Mouse (Mus musculus) G1E (cell line): ENCODE results near the gene Fam76a. TPM values are rescaled to one million over a fixed set of nuclear protein-coding genes. Genes with fewer than 3 reads are reported as not detected.

Experiments
- ATAC-seq: 2 replicates; pipeline ENCODE4 v1.8.0; 2016; ENCODE audit warnings: mild to moderate bottlenecking; ENCODE audit not compliant: insufficient number of reproducible peaks, poor library complexity, low FRiP score, severe bottlenecking; ENCODE audit errors: extremely low read depth
- DNase-seq: peaks from one replicate; pipeline ENCODE4 v3.0.0; 2012; ENCODE audit warnings: low spot score
- H3K27me3 ChIP-seq: 2 replicates; pipeline ENCODE4 v1.6.1; 2012; ENCODE audit warnings: mild to moderate bottlenecking, low read length, inconsistent platforms; ENCODE audit not compliant: insufficient read depth
- H3K36me3 ChIP-seq: replicated peaks from 2 replicates; pipeline ENCODE3; 2012; ENCODE audit warnings: mild to moderate bottlenecking, inconsistent platforms
- H3K4me1 ChIP-seq: 2 replicates; pipeline ENCODE4 v1.6.1; 2012; ENCODE audit warnings: low read depth, low read length, inconsistent platforms, mixed read lengths; ENCODE audit not compliant: insufficient read depth
- H3K4me3 ChIP-seq: 2 replicates; pipeline ENCODE4 v1.5.1; 2012; ENCODE audit warnings: low read depth, mild to moderate bottlenecking, inconsistent platforms, low read length, moderate library complexity, mixed read lengths
- H3K9me3 ChIP-seq: replicated peaks from 2 replicates; pipeline ENCODE4 v1.6.1; 2012; ENCODE audit warnings: inconsistent platforms
- CTCF ChIP-seq: IDR thresholded peaks from 2 replicates; pipeline ENCODE4 v1.5.1; 2012; ENCODE audit warnings: low read depth, low read length, inconsistent platforms, mixed read lengths
- GATA1 ChIP-seq: IDR thresholded peaks from 2 replicates; pipeline ENCODE4 v1.6.1; 2012; ENCODE audit warnings: borderline replicate concordance, low read length, inconsistent platforms, mixed read lengths
- GATA2 ChIP-seq: IDR thresholded peaks from 2 replicates; pipeline ENCODE4 v1.6.1; 2012; ENCODE audit warnings: low read depth, low read length, inconsistent platforms, borderline replicate concordance
- POLR2AphosphoS5 ChIP-seq: IDR thresholded peaks from 2 replicates; pipeline ENCODE4 v1.6.1; 2012; ENCODE audit warnings: low read depth, low read length, inconsistent platforms; ENCODE audit not compliant: insufficient replicate concordance
- TAL1 ChIP-seq: conservative IDR thresholded peaks from 2 replicates; pipeline ENCODE4 v1.6.1; 2012; ENCODE audit warnings: low read depth, low read length, inconsistent platforms, mixed read lengths
- polyA plus RNA-seq: library from polyadenylated mRNA; stranded (reverse); fragments of >175 nt; gene quantifications from 2 replicates; pipeline ENCODE4 v1.2.3, GENCODE M21; 2012
- total RNA-seq, 2 experiments: library from RNA; stranded (forward) in 1 of 2; stranded (reverse) in 1 of 2; fragments of 200-1000 nt in 1 of 2; fragments of >200 nt in 1 of 2; fragmentation: Nextera tagmentation in 1 of 2; gene quantifications; 2 replicates each; pipeline ENCODE4 v1.2.3; 2014 to 2017

The Fam76a gene
- total and polyA plus RNA-seq, 3 experiments = 16.2 to 39.8 (median 25.9) TPM

DNA sequence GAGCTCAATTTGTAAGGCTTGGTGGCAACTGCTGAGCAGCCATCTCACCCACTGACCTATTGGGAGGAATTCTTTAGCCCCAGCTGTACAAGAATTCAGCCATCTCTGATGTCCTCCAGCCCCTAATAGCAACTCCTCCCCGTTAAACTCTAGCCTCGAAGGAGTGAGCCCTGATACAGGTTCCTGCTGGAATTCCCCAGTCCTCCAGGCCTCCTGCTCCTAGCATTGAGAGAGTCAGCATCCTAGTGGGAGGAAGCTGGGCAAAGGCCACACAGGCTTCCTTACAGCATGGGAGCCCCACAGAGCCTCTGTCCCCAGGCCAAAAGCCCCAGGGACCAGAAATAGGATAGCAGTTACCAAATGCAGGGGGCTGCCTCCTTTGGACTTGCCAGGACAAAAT is 41.1 kb upstream of the Fam76a start:
- DNase-seq = no peak
- ATAC-seq = no peak

GRCm38 (mm10) chr4:132962628-132963027 is 40.3 kb upstream of the Fam76a start:
- Histone ChIP-seq H3K36me3 (no peaks in the 10 kb centered on the region), H3K4me1 (no peaks in the 10 kb centered on the region; the same call in none of the 2 replicates), H3K9me3 (no peaks in the 10 kb centered on the region), H3K4me3 (no peak overlapping the region), H3K27me3 (peaks cover 55% of the 10 kb centered on the region)
- DNase-seq (no peak), ATAC-seq (no peak)
- TF ChIP-seq GATA1 (no peak), GATA2 (no peak), CTCF (no peak), TAL1 (no peak), POLR2AphosphoS5 (no peak)

More for the DNA sequence above, 41.1 kb upstream of the Fam76a start:
- Histone ChIP-seq H3K4me1 (no peaks in the 10 kb centered on the region; the same call in none of the 2 replicates), H3K4me3 (no peak overlapping the region), H3K9me3 (no peaks in the 10 kb centered on the region), H3K27me3 (peaks cover 60% of the 10 kb centered on the region), H3K36me3 (no peaks in the 10 kb centered on the region)
- TF ChIP-seq GATA1 = no peak
- TF ChIP-seq TAL1 = no peak
- TF ChIP-seq POLR2AphosphoS5 = no peak
- TF ChIP-seq CTCF = no peak
- no peak for TF ChIP-seq GATA2

DNA sequence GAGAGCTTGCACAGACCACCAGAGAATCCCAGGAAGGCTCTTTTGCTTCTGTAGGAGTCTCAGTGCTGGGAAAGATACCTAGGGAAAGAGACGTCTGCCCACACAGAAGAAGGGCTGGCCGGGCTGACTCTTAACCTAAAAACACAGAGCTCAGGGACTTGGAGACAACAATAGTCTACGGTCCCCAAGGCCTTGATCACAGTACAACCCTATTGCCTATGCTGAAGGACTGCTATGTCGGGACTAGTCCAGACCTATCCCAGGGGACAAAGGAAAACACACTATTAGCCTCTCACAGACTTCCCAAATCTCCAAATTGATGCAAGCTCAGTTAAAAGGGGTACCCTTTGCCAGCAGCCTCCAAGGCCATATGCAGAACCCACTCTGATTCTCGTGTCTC is 39.5 kb upstream of the Fam76a start:
- Histone ChIP-seq H3K4me1 (no peaks in the 10 kb centered on the region; the same call in none of the 2 replicates), H3K4me3 (no peak overlapping the region), H3K9me3 (no peaks in the 10 kb centered on the region), H3K36me3 (no peaks in the 10 kb centered on the region), H3K27me3 (peaks cover 53% of the 10 kb centered on the region)
- TF ChIP-seq GATA1 = no peak
- no peak for TF ChIP-seq CTCF
- TF ChIP-seq POLR2AphosphoS5 = no peak
- TF ChIP-seq TAL1 = no peak
- no peak for TF ChIP-seq GATA2
- DNase-seq (no peak), ATAC-seq (no peak)

DNA sequence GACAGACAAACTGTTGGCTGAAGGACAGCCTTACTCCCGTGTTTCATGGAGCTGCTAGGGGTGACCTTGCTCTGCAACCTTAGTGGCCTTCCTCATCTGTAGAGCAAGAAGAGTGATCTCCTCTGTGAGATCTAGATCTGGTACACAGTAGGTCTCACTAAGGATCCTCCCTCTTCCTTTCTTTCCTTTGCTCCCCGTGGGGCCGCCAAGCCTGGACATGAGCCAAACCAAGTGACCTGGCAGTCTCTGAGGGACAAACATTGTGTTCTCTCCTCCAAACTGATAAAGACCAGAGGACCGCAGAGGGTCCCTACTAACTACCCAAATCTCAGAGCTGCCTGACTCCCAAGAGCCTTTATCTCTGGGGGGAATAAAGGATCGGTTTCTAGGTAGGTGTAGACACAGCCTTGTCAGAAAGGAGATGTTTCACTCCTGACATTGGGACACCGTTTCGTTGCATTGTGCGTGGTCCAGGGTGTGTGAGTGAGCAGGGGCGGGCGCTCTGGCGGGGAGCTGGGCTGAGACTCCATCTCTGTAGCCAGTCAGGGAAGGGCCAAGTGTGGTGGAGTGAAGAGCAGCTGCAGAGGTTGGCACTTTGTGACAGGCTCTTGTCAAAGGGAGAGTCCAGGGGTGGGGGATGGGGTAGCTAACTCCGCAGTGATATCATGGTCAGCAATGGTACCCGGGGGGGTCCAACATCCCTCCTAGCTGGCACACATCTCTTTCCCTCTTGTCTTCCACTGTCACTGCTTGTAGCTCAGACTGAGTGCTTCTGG is 38.7 kb upstream of the Fam76a start:
- H3K36me3 ChIP-seq = no peaks in the 10 kb centered on the region
- no peak for DNase-seq
- H3K4me3 ChIP-seq = no peak overlapping the region
- ATAC-seq = no peak
- peaks cover 51% of the 10 kb centered on the region for H3K27me3 ChIP-seq
- H3K9me3 ChIP-seq = no peaks in the 10 kb centered on the region
- no peaks in the 10 kb centered on the region; the same call in none of the 2 replicates for H3K4me1 ChIP-seq
- TF ChIP-seq CTCF (no peak), GATA2 (no peak), TAL1 (no peak), POLR2AphosphoS5 (no peak), GATA1 (no peak)

DNA sequence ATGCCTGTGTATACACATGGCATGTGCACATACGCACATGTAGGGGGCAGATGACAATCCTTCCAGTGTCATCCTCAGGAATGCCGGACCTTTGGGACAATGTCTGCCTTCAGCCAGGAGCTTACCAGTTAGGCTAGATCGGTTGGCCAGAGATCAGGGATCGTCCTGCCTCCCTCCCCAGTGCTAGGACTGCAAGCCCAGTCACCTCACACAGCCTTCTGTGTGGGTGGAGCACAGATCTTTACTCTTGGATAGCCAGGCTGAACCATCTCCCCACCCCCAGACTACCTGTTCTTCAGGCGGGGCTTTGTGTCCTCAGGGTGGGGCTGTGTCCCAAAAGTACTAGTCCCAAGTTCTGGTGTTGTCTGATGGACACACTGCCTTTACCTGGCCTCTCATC is 38.0 kb upstream of the Fam76a start:
- Histone ChIP-seq H3K4me3 (no peak overlapping the region), H3K4me1 (no peaks in the 10 kb centered on the region; the same call in none of the 2 replicates)
- TF ChIP-seq GATA1 = no peak
- TF ChIP-seq TAL1 = no peak
- no peak for TF ChIP-seq GATA2
- TF ChIP-seq POLR2AphosphoS5 = no peak
- no peak for TF ChIP-seq CTCF

GRCm38 (mm10) chr4:132959679-132960045 is 37.3 kb upstream of the Fam76a start:
- Histone ChIP-seq H3K9me3 (no peaks in the 10 kb centered on the region), H3K4me1 (peaks cover 2% of the 10 kb centered on the region), H3K36me3 (no peaks in the 10 kb centered on the region), H3K4me3 (no peak overlapping the region), H3K27me3 (peaks cover 59% of the 10 kb centered on the region)
- no peak for ATAC-seq
- no peak for DNase-seq
- TF ChIP-seq GATA1 = no peak
- no peak for TF ChIP-seq TAL1
- no peak for TF ChIP-seq POLR2AphosphoS5
- no peak for TF ChIP-seq CTCF
- TF ChIP-seq GATA2 = no peak

More for the DNA sequence above, 38.0 kb upstream of the Fam76a start:
- H3K9me3 ChIP-seq = no peaks in the 10 kb centered on the region
- H3K27me3 ChIP-seq = peaks cover 56% of the 10 kb centered on the region
- ATAC-seq (no peak), DNase-seq (no peak)
- no peaks in the 10 kb centered on the region for H3K36me3 ChIP-seq
